Comparison of ENCODE assay signal across 17 mouse cellular contexts in genomic region chr14:99060616-99061015, GRCm38 (mm10). TPM values are rescaled to one million over a fixed set of nuclear protein-coding genes. Genes with fewer than 3 reads are reported as not detected.
DNase-seq lines count a peak whose midpoint lies in the region; ATAC-seq and TF ChIP-seq lines count a peak whose summit lies in the region.
"Had no signal": no experiment of that assay in that cellular context is flagged by ENCODE, and none has a peak within 500 bp of the region (broad histone marks: within the 10 kb centered on the region; RNA-seq: fewer than 3 reads in every experiment).

No protein-coding gene starts in this region.

- peak; percentile 66; the same call in 1 of the 2 replicates for ATAC-seq in forebrain, embryonic 14.5 days
- no peak for ATAC-seq in forebrain, embryonic 11.5 days (replicated peaks; ENCODE audit: low FRiP score)
- ATAC-seq: liver, postnatal 0 days had no signal

- no peaks in the 10 kb centered on the region for H3K27me3 ChIP-seq in forebrain, embryonic 14.5 days (replicated peaks; ENCODE audit: control insufficient read depth, insufficient read depth, low read length)
- no peaks in the 10 kb centered on the region for H3K27me3 ChIP-seq in forebrain, embryonic 11.5 days (ENCODE audit: control insufficient read depth, insufficient read depth, low read length)
- H3K27me3 ChIP-seq: hindbrain, embryonic 15.5 days; limb, embryonic 13.5 days had no signal

- H3K9me3 ChIP-seq in forebrain, embryonic 14.5 days (replicated peaks; ENCODE audit: control insufficient read depth, low read length) = no peaks in the 10 kb centered on the region
- H3K9me3 ChIP-seq in forebrain, embryonic 11.5 days (ENCODE audit: control insufficient read depth, low read length) = no peaks in the 10 kb centered on the region
- H3K9me3 ChIP-seq: hindbrain, embryonic 15.5 days; limb, embryonic 13.5 days had no signal

- intact Hi-C loops in gastrocnemius, postnatal 36 days (cut with DNase I) = no loop called here

- H3K4me1 ChIP-seq in forebrain, embryonic 14.5 days (ENCODE audit: control insufficient read depth, insufficient read depth, low read length) = no peaks in the 10 kb centered on the region
- H3K4me1 ChIP-seq in forebrain, embryonic 11.5 days (replicated peaks; ENCODE audit: control insufficient read depth, insufficient read depth, low read length) = no peaks in the 10 kb centered on the region
- H3K4me1 ChIP-seq: hindbrain, embryonic 15.5 days; limb, embryonic 13.5 days had no signal

- peaks cover 26% of the 10 kb centered on the region for H3K36me3 ChIP-seq in forebrain, embryonic 14.5 days (ENCODE audit: control insufficient read depth, insufficient read depth, low read length)
- peaks cover 3% of the 10 kb centered on the region; the same call in 1 of the 2 replicates for H3K36me3 ChIP-seq in forebrain, embryonic 11.5 days (ENCODE audit: control insufficient read depth, insufficient read depth, low read length)
- H3K36me3 ChIP-seq: hindbrain, embryonic 15.5 days had no signal

- no peak overlapping the region for H3K9ac ChIP-seq in forebrain, embryonic 14.5 days (ENCODE audit: low read length)
- no peak overlapping the region for H3K9ac ChIP-seq in forebrain, embryonic 11.5 days (ENCODE audit: low read length)
- H3K9ac ChIP-seq: hindbrain, embryonic 15.5 days; limb, embryonic 13.5 days; liver, postnatal 0 days had no signal

- 80% methylated on average over 12 of the region's 12 CpGs for WGBS in forebrain, embryonic 14.5 days
- WGBS in forebrain, embryonic 11.5 days = 92% methylated on average over 12 of the region's 12 CpGs

- H3K4me2 ChIP-seq in forebrain, embryonic 14.5 days (ENCODE audit: low read length) = peak overlapping the region; percentile 12; the same call in 1 of the 2 replicates
- H3K4me2 ChIP-seq in forebrain, embryonic 11.5 days (ENCODE audit: low read depth, low read length, severe bottlenecking) = no peak overlapping the region
- H3K4me2 ChIP-seq: hindbrain, embryonic 15.5 days; limb, embryonic 13.5 days; midbrain, embryonic 11.5 days had no signal

- no peak for TF ChIP-seq CTCF in layer of hippocampus, adult 2 months (conservative IDR thresholded peaks at IDR 0.05)

- DNase-seq in forebrain, embryonic 14.5 days (ENCODE audit: low spot score) = peak; percentile 51
- DNase-seq in forebrain, embryonic 11.5 days (ENCODE audit: low spot score) = no peak
- peak; percentile 10 to 42 for DNase-seq in lung, postnatal 4 days
- DNase-seq in lung, postnatal 36 days = no peak
- DNase-seq in layer of hippocampus, adult 2 months (ENCODE audit: low spot score in 2 of 2) = peak; percentile 52 to 55
- DNase-seq in right cerebral cortex, postnatal 25 days = peak; percentile 34
- no peak for DNase-seq in gastrocnemius, adult 18-20 months (ENCODE audit: low spot score)
- no peak for DNase-seq in gastrocnemius, postnatal 36 days
- DNase-seq: gastrocnemius, postnatal 25 days; kidney, adult 18-20 months; kidney, postnatal 36 days; liver, postnatal 0 days; thymus, postnatal 4 days had no signal

- no peak overlapping the region for H3K4me3 ChIP-seq in forebrain, embryonic 14.5 days (ENCODE audit: low read depth, low read length)
- H3K4me3 ChIP-seq in forebrain, embryonic 11.5 days (ENCODE audit: low read depth, low read length) = no peak overlapping the region
- H3K4me3 ChIP-seq in layer of hippocampus, adult 2 months = peak overlapping the region; percentile 29
- H3K4me3 ChIP-seq: erythroblast, embryonic 14.5 days; hindbrain, embryonic 15.5 days; limb, embryonic 13.5 days had no signal

- no peak overlapping the region for H3K27ac ChIP-seq in forebrain, embryonic 14.5 days (ENCODE audit: low read depth, low read length)
- H3K27ac ChIP-seq in forebrain, embryonic 11.5 days (ENCODE audit: low read depth, low read length) = no peak overlapping the region
- peak overlapping the region; percentile 50; the same call in 1 of the 2 replicates for H3K27ac ChIP-seq in layer of hippocampus, adult 2 months
- H3K27ac ChIP-seq: hindbrain, embryonic 15.5 days; limb, embryonic 13.5 days had no signal

RNA-seq across cellular contexts. Expression of gene Bora, which starts 14.6 kb away (rescaled TPM):
- polyA plus RNA-seq in forebrain, embryonic 14.5 days (2014; fragmentation: Nextera tagmentation; extraction: Ambion mirVana) = 19.4 and 21.1 TPM in 2 replicates
- 84.5 and 87.8 TPM in 2 replicates for polyA plus RNA-seq in forebrain, embryonic 11.5 days (2014; fragmentation: Nextera tagmentation; extraction: Ambion mirVana)
- 1 to 10 TPM; 2.5 to 3.5 TPM for total RNA-seq in layer of hippocampus, adult 2 months (2021)
- under 1 TPM; 0.84 to 0.95 TPM for total RNA-seq in gastrocnemius, adult 18-20 months (2021)
- under 1 TPM; 0.71 to 0.94 TPM for total RNA-seq in gastrocnemius, postnatal 36 days (2021)

RNA-seq across cellular contexts. Expression of gene Mzt1, which starts 14.7 kb away (rescaled TPM):
- polyA plus RNA-seq in forebrain, embryonic 14.5 days (2014; fragmentation: Nextera tagmentation; extraction: Ambion mirVana) = 68.4 and 76.9 TPM in 2 replicates
- 115 and 137 TPM in 2 replicates for polyA plus RNA-seq in forebrain, embryonic 11.5 days (2014; fragmentation: Nextera tagmentation; extraction: Ambion mirVana)
- 10 to 100 TPM; 65.4 to 76.2 TPM for total RNA-seq in layer of hippocampus, adult 2 months (2021)
- 10 to 100 TPM; 33.8 to 35.5 TPM for total RNA-seq in gastrocnemius, adult 18-20 months (2021)
- 10 to 100 TPM; 26.9 to 30.5 TPM for total RNA-seq in gastrocnemius, postnatal 36 days (2021)

RNA-seq across cellular contexts. Expression of gene Pibf1, which starts 38.6 kb away (rescaled TPM):
- polyA plus RNA-seq in forebrain, embryonic 14.5 days (2014; fragmentation: Nextera tagmentation; extraction: Ambion mirVana) = 20.2 and 21.1 TPM in 2 replicates
- polyA plus RNA-seq in forebrain, embryonic 11.5 days (2014; fragmentation: Nextera tagmentation; extraction: Ambion mirVana) = 21.2 and 26.3 TPM in 2 replicates
- total RNA-seq in layer of hippocampus, adult 2 months (2021) = 10 to 100 TPM; 14.1 to 15.5 TPM
- 1 to 10 TPM; 8.3 to 9.0 TPM for total RNA-seq in gastrocnemius, adult 18-20 months (2021)
- 1 to 10 TPM; 4.9 to 7.5 TPM for total RNA-seq in gastrocnemius, postnatal 36 days (2021)
- polyA plus RNA-seq: erythroblast, embryonic 14.5 days had no signal

RNA-seq across cellular contexts. Expression of gene Dis3, which starts 39.0 kb away (rescaled TPM):
- 27.1 and 28.2 TPM in 2 replicates for polyA plus RNA-seq in forebrain, embryonic 14.5 days (2014; fragmentation: Nextera tagmentation; extraction: Ambion mirVana)
- polyA plus RNA-seq in forebrain, embryonic 11.5 days (2014; fragmentation: Nextera tagmentation; extraction: Ambion mirVana) = 46.1 and 50.2 TPM in 2 replicates
- total RNA-seq in layer of hippocampus, adult 2 months (2021) = 10 to 100 TPM; 16.4 to 21.5 TPM
- 10 to 100 TPM; 10.1 to 11.6 TPM for total RNA-seq in gastrocnemius, adult 18-20 months (2021)
- total RNA-seq in gastrocnemius, postnatal 36 days (2021) = 10 to 100 TPM in 1 of 2 experiments, 1 to 10 TPM in 1; 8.1 to 12.0 TPM

Comparison
In these comparisons a context has a peak if more than half of its experiments do, and no peak if none do; other contexts are left out.
1. DNase-seq: peak in forebrain, embryonic 14.5 days (single experiment), lung, postnatal 4 days (2 of 2), layer of hippocampus, adult 2 months (2 of 2) and right cerebral cortex, postnatal 25 days (single experiment); none in forebrain, embryonic 11.5 days (single experiment), lung, postnatal 36 days (single experiment), gastrocnemius, adult 18-20 months (single experiment) and gastrocnemius, postnatal 36 days (0 of 2).